Mouse (Mus musculus) stomach, embryonic 15.5 days (tissue): ENCODE measurements around the gene Gpr180. TPM values are rescaled to one million over a fixed set of nuclear protein-coding genes. Genes with fewer than 3 reads are reported as not detected.

Source experiments
- ATAC-seq: fragments of 200-750 bp; cut with Nextera tagmentation; 2 replicates; pipeline ENCODE4 v1.8.0; 2017; ENCODE audit warnings: low read depth, moderate number of reproducible peaks, moderate TSS enrichment; ENCODE audit not compliant: insufficient read depth, low FRiP score
- H3K27ac ChIP-seq: fragments of 300-500 bp; sonication (generic); 2 replicates; pipeline ENCODE4 v1.5.1; 2015; ENCODE audit warnings: mild to moderate bottlenecking, inconsistent platforms
- H3K27me3 ChIP-seq: fragments of 300-500 bp; sonication (generic); replicated peaks from 2 replicates; pipeline ENCODE4 v1.6.1; 2015; ENCODE audit warnings: inconsistent platforms
- H3K36me3 ChIP-seq: fragments of 300-500 bp; sonication (generic); 2 replicates; pipeline ENCODE4 v1.6.1; 2015; ENCODE audit warnings: inconsistent platforms
- H3K4me1 ChIP-seq: fragments of 300-500 bp; sonication (generic); 2 replicates; pipeline ENCODE4 v1.6.1; 2015; ENCODE audit warnings: inconsistent platforms
- H3K4me2 ChIP-seq: fragments of 300-500 bp; sonication (generic); 2 replicates; pipeline ENCODE4 v1.6.1; 2015; ENCODE audit warnings: mild to moderate bottlenecking, inconsistent platforms
- H3K4me3 ChIP-seq: fragments of 300-500 bp; sonication (generic); replicated peaks from 2 replicates; pipeline ENCODE4 v1.5.1; 2015; ENCODE audit warnings: inconsistent platforms
- H3K9ac ChIP-seq: fragments of 300-500 bp; sonication (generic); 2 replicates; pipeline ENCODE4 v1.6.1; 2015; ENCODE audit warnings: inconsistent platforms
- H3K9me3 ChIP-seq: fragments of 300-500 bp; sonication (generic); 2 replicates; pipeline ENCODE4 v1.6.1; 2016; ENCODE audit warnings: inconsistent platforms
- WGBS: fragments of 180-500 bp; shearing (Covaris S2); methylation state at CpG from one replicate; pipeline ENCODE4 v1.1.7; 2015; 5-methylcytosine and 5-hydroxymethylcytosine counted together
- polyA plus RNA-seq: library from polyadenylated mRNA; unstranded; fragments of >200 nt; fragmentation: Nextera tagmentation; extraction: Ambion mirVana; gene quantifications from 2 replicates; pipeline ENCODE4 v1.2.1, GENCODE M21; 2015

Gpr180 gene
- polyA plus RNA-seq, 1 experiment from 2014 or later, result 55.7 TPM

GRCm38 (mm10) chr14:118156740-118157139 is 19.8 kb downstream of the Gpr180 start:
- Histone ChIP-seq H3K9ac (no peak overlapping the region), H3K4me3 (no peak overlapping the region), H3K4me1 (no peaks in the 10 kb centered on the region), H3K4me2 (no peak overlapping the region), H3K27ac (no peak overlapping the region), H3K27me3 (no peaks in the 10 kb centered on the region), H3K9me3 (no peaks in the 10 kb centered on the region), H3K36me3 (peaks cover 39% of the 10 kb centered on the region)
- 84% methylated on average over 10 of the region's 10 CpGs for WGBS
- no peak for ATAC-seq

- Histone ChIP-seq H3K9me3 (no peaks in the 10 kb centered on the region), H3K4me3 (no peak overlapping the region), H3K27ac (no peak overlapping the region), H3K4me1 (no peaks in the 10 kb centered on the region), H3K27me3 (no peaks in the 10 kb centered on the region), H3K36me3 (peaks cover 43% of the 10 kb centered on the region), H3K4me2 (no peak overlapping the region), H3K9ac (no peak overlapping the region)
- 29% methylated on average over 5 of the region's 5 CpGs for WGBS
- ATAC-seq, result no peak
Observed at GRCm38 (mm10) chr14:118157146-118157545, 20.2 kb downstream of the Gpr180 start.

GRCm38 (mm10) chr14:118161751-118162150 is 24.8 kb downstream of the Gpr180 start:
- H3K4me2 ChIP-seq, result no peak overlapping the region
- no peaks in the 10 kb centered on the region for H3K4me1 ChIP-seq
- H3K36me3 ChIP-seq, result peaks cover 41% of the 10 kb centered on the region
- no peak overlapping the region for H3K27ac ChIP-seq
- H3K27me3 ChIP-seq, result no peaks in the 10 kb centered on the region
- no peak overlapping the region for H3K9ac ChIP-seq
- no peaks in the 10 kb centered on the region for H3K9me3 ChIP-seq
- no peak for ATAC-seq
- H3K4me3 ChIP-seq, result no peak overlapping the region
- 76% methylated on average over 3 of the region's 3 CpGs for WGBS

GRCm38 (mm10) chr14:118162640-118163039 is 25.7 kb downstream of the Gpr180 start:
- H3K4me3 ChIP-seq, result no peak overlapping the region
- no peaks in the 10 kb centered on the region for H3K4me1 ChIP-seq
- no peak overlapping the region for H3K27ac ChIP-seq
- no peak for ATAC-seq
- H3K4me2 ChIP-seq, result no peak overlapping the region
- H3K9ac ChIP-seq, result no peak overlapping the region
- WGBS, result 72% methylated on average over 14 of the region's 14 CpGs
- no peaks in the 10 kb centered on the region for H3K9me3 ChIP-seq
- peaks cover 40% of the 10 kb centered on the region for H3K36me3 ChIP-seq
- no peaks in the 10 kb centered on the region for H3K27me3 ChIP-seq

GRCm38 (mm10) chr14:118168776-118169175 is 31.8 kb downstream of the Gpr180 start:
- Histone ChIP-seq H3K27me3 (no peaks in the 10 kb centered on the region), H3K4me2 (no peak overlapping the region), H3K9ac (no peak overlapping the region), H3K4me3 (no peak overlapping the region), H3K36me3 (peaks cover 15% of the 10 kb centered on the region; the same call in 1 of the 2 replicates), H3K9me3 (no peaks in the 10 kb centered on the region), H3K27ac (no peak overlapping the region), H3K4me1 (no peaks in the 10 kb centered on the region)
- no peak for ATAC-seq
- 94% methylated on average over 4 of the region's 4 CpGs for WGBS

GRCm38 (mm10) chr14:118173590-118174203 is 36.7 kb downstream of the Gpr180 start:
- no peak overlapping the region for H3K4me3 ChIP-seq
- WGBS, result 68% methylated on average over 11 of the region's 11 CpGs
- no peak for ATAC-seq

GRCm38 (mm10) chr14:118175071-118175693 is 38.2 kb downstream of the Gpr180 start:
- WGBS, result 85% methylated on average over 30 of the region's 30 CpGs
- Histone ChIP-seq H3K9me3 (no peaks in the 10 kb centered on the region), H3K36me3 (0 out of 2 replicates have a peak, but pooled peaks cover 4% of the 10 kb centered on the region), H3K27ac (no peak overlapping the region), H3K4me3 (no peak overlapping the region), H3K4me1 (0 out of 2 replicates have a peak, but pooled peaks cover 5% of the 10 kb centered on the region), H3K9ac (no peak overlapping the region), H3K4me2 (no peak overlapping the region), H3K27me3 (no peaks in the 10 kb centered on the region)
- ATAC-seq, result no peak

More at GRCm38 (mm10) chr14:118173590-118174203, 36.7 kb downstream of the Gpr180 start:
- H3K27ac ChIP-seq, result no peak overlapping the region
- H3K4me2 ChIP-seq, result no peak overlapping the region
- H3K4me1 ChIP-seq, result 0 out of 2 replicates have a peak, but pooled peaks cover 1% of the 10 kb centered on the region
- no peaks in the 10 kb centered on the region for H3K9me3 ChIP-seq
- no peaks in the 10 kb centered on the region for H3K27me3 ChIP-seq
- 0 out of 2 replicates have a peak, but pooled peaks cover 10% of the 10 kb centered on the region for H3K36me3 ChIP-seq
- H3K9ac ChIP-seq, result no peak overlapping the region

- Histone ChIP-seq H3K36me3 (0 out of 2 replicates have a peak, but pooled peaks cover 4% of the 10 kb centered on the region), H3K4me3 (no peak overlapping the region), H3K27me3 (no peaks in the 10 kb centered on the region), H3K4me1 (0 out of 2 replicates have a peak, but pooled peaks cover 5% of the 10 kb centered on the region), H3K27ac (no peak overlapping the region), H3K9ac (no peak overlapping the region), H3K4me2 (no peak overlapping the region), H3K9me3 (no peaks in the 10 kb centered on the region)
- 75% methylated on average over 12 of the region's 12 CpGs for WGBS
- no peak for ATAC-seq
Observed at GRCm38 (mm10) chr14:118175694-118176085, 38.7 kb downstream of the Gpr180 start.

- WGBS, result 17% methylated on average over 1 of the region's 1 CpGs
- Histone ChIP-seq H3K4me1 (0 out of 2 replicates have a peak, but pooled peaks cover 5% of the 10 kb centered on the region), H3K9me3 (no peaks in the 10 kb centered on the region), H3K4me2 (peak overlapping the region; percentile 76), H3K9ac (no peak overlapping the region), H3K4me3 (no peak overlapping the region), H3K27ac (no peak overlapping the region), H3K27me3 (no peaks in the 10 kb centered on the region), H3K36me3 (no peaks in the 10 kb centered on the region)
- ATAC-seq, result no peak; the same call in 1 of the 2 replicates
Observed at GRCm38 (mm10) chr14:118179251-118179650, 42.3 kb downstream of the Gpr180 start.

GRCm38 (mm10) chr14:118179701-118180100 is 42.7 kb downstream of the Gpr180 start:
- no peaks in the 10 kb centered on the region for H3K36me3 ChIP-seq
- H3K9me3 ChIP-seq, result no peaks in the 10 kb centered on the region
- 27% methylated on average over 7 of the region's 7 CpGs for WGBS
- H3K9ac ChIP-seq, result no peak overlapping the region
- peak overlapping the region; percentile 76 for H3K4me2 ChIP-seq
- peak; percentile 29; the same call in 1 of the 2 replicates for ATAC-seq
- peak overlapping the region; percentile 87 for H3K27ac ChIP-seq
- H3K4me1 ChIP-seq, result 0 out of 2 replicates have a peak, but pooled peaks cover 5% of the 10 kb centered on the region
- H3K4me3 ChIP-seq, result peak overlapping the region; percentile 47
- H3K27me3 ChIP-seq, result no peaks in the 10 kb centered on the region

- Histone ChIP-seq H3K9ac (no peak overlapping the region), H3K4me3 (peak overlapping the region; percentile 47), H3K4me2 (peak overlapping the region; percentile 76), H3K27me3 (no peaks in the 10 kb centered on the region), H3K36me3 (no peaks in the 10 kb centered on the region), H3K27ac (peak overlapping the region; percentile 87), H3K9me3 (no peaks in the 10 kb centered on the region), H3K4me1 (0 out of 2 replicates have a peak, but pooled peaks cover 5% of the 10 kb centered on the region)
- ATAC-seq, result peak; percentile 75
- WGBS, result under 1% methylated on average over 20 of the region's 20 CpGs
Observed at GRCm38 (mm10) chr14:118180117-118180557, 43.2 kb downstream of the Gpr180 start.

GRCm38 (mm10) chr14:118180711-118181177 is 43.8 kb downstream of the Gpr180 start:
- ATAC-seq, result peak; percentile 70; the same call in 1 of the 2 replicates

More at GRCm38 (mm10) chr14:118180711-118181177, 43.8 kb downstream of the Gpr180 start:
- Histone ChIP-seq H3K9me3 (no peaks in the 10 kb centered on the region), H3K27me3 (no peaks in the 10 kb centered on the region), H3K4me2 (peak overlapping the region; percentile 76), H3K36me3 (no peaks in the 10 kb centered on the region), H3K27ac (peak overlapping the region; percentile 87), H3K9ac (no peak overlapping the region), H3K4me1 (0 out of 2 replicates have a peak, but pooled peaks cover 5% of the 10 kb centered on the region), H3K4me3 (peak overlapping the region; percentile 47)
- WGBS, result 4% methylated on average over 10 of the region's 10 CpGs
